Mouse (Mus musculus): Measurements from ENCODE around the gene Auts2.

The Auts2 gene

GRCm38 (mm10) chr5:132074360-132074723, 468.8 kb downstream of the Auts2 start:
- DNase-seq = peak; percentile 12 to 19

GRCm38 (mm10) chr5:132073677-132074359, 469.3 kb downstream of the Auts2 start:
- DNase-seq = peak; percentile 53 to 84

GRCm38 (mm10) chr5:132072356-132072755, 470.8 kb downstream of the Auts2 start:
- no peak for DNase-seq

- DNase-seq = no peak
Observed at GRCm38 (mm10) chr5:132067750-132068739, 475.1 kb downstream of the Auts2 start.

- peak in 1 of 2 experiments; percentile 21 for DNase-seq
Observed at GRCm38 (mm10) chr5:132060116-132060515, 483.0 kb downstream of the Auts2 start.

- DNase-seq = no peak
Observed at GRCm38 (mm10) chr5:132052637-132053036, 490.5 kb downstream of the Auts2 start.

- DNase-seq = no peak
Observed at GRCm38 (mm10) chr5:132039584-132039983, 503.6 kb downstream of the Auts2 start.

GRCm38 (mm10) chr5:132033491-132034350, 509.4 kb downstream of the Auts2 start:
- no peak for DNase-seq

GRCm38 (mm10) chr5:132030941-132031531, 512.1 kb downstream of the Auts2 start:
- no peak for DNase-seq

GRCm38 (mm10) chr5:132029638-132030037, 513.5 kb downstream of the Auts2 start:
- DNase-seq = peak; percentile 51 to 75

- no peak for DNase-seq
Observed at GRCm38 (mm10) chr5:132029038-132029437, 514.1 kb downstream of the Auts2 start.

GRCm38 (mm10) chr5:132027859-132028498, 515.2 kb downstream of the Auts2 start:
- DNase-seq = no peak

GRCm38 (mm10) chr5:132013296-132013695, 529.8 kb downstream of the Auts2 start:
- DNase-seq = no peak

GRCm38 (mm10) chr5:132011795-132012194, 531.3 kb downstream of the Auts2 start:
- peak; percentile 81 to 84 for DNase-seq

GRCm38 (mm10) chr5:132008703-132009222, 534.4 kb downstream of the Auts2 start:
- no peak for DNase-seq

- DNase-seq = no peak
Observed at GRCm38 (mm10) chr5:132007907-132008306, 535.2 kb downstream of the Auts2 start.

- no peak for DNase-seq
Observed at GRCm38 (mm10) chr5:131992681-131993211, 550.4 kb downstream of the Auts2 start.

GRCm38 (mm10) chr5:131992268-131992667, 550.9 kb downstream of the Auts2 start:
- DNase-seq = no peak

GRCm38 (mm10) chr5:131990532-131990931, 552.6 kb downstream of the Auts2 start:
- DNase-seq = no peak

- DNase-seq = no peak
Observed at GRCm38 (mm10) chr5:131981451-131981850, 561.7 kb downstream of the Auts2 start.

GRCm38 (mm10) chr5:131978939-131979338, 564.2 kb downstream of the Auts2 start:
- no peak for DNase-seq
